Mouse (Mus musculus) ovary, postnatal 10 days (tissue): ENCODE data around the gene Eva1b.

Source experiments
- DNase-seq: peaks from one replicate; pipeline ENCODE4 v3.0.0; 2022; ENCODE audit warnings: low spot score

The Eva1b gene

GRCm38 (mm10) chr4:126147533-126148160 is at the start of gene Eva1b:
Gene Eva1b (plus strand): TSS chr4:126147744.
- DNase-seq, result peak; percentile 74

GRCm38 (mm10) chr4:126099365-126099764 is 48.2 kb upstream of the Eva1b start:
- DNase-seq, result no peak

- DNase-seq, result no peak
These were observed 46.8 kb upstream of the Eva1b start for GRCm38 (mm10) chr4:126100764-126101163.

- no peak for DNase-seq
These were observed 45.3 kb upstream of the Eva1b start for GRCm38 (mm10) chr4:126102061-126102841.

GRCm38 (mm10) chr4:126103057-126103581 is 44.4 kb upstream of the Eva1b start:
- DNase-seq, result peak; percentile 39

- DNase-seq, result peak; percentile 80
These were observed 43.9 kb upstream of the Eva1b start, which contains the start of gene Stk40 for GRCm38 (mm10) chr4:126103590-126104068. Gene Stk40 (plus strand): TSS chr4:126103957.

GRCm38 (mm10) chr4:126104261-126105075 is 43.1 kb upstream of the Eva1b start:
- DNase-seq, result no peak

GRCm38 (mm10) chr4:126105131-126105783 is 42.3 kb upstream of the Eva1b start:
- DNase-seq, result no peak

GRCm38 (mm10) chr4:126108061-126108740 is 39.3 kb upstream of the Eva1b start:
- DNase-seq, result no peak

GRCm38 (mm10) chr4:126109613-126110373 is 37.8 kb upstream of the Eva1b start:
- DNase-seq, result no peak

- peak; percentile 44 for DNase-seq
These were observed 37.0 kb upstream of the Eva1b start for GRCm38 (mm10) chr4:126110374-126111152.

GRCm38 (mm10) chr4:126111153-126111549 is 36.4 kb upstream of the Eva1b start:
- DNase-seq, result no peak

GRCm38 (mm10) chr4:126113243-126113642 is 34.3 kb upstream of the Eva1b start:
- DNase-seq, result no peak

- DNase-seq, result no peak
These were observed 33.6 kb upstream of the Eva1b start for GRCm38 (mm10) chr4:126113943-126114342.

- no peak for DNase-seq
These were observed 32.1 kb upstream of the Eva1b start for GRCm38 (mm10) chr4:126115411-126115810.

- DNase-seq, result no peak
These were observed 31.5 kb upstream of the Eva1b start for GRCm38 (mm10) chr4:126115871-126116521.

- DNase-seq, result no peak
These were observed 30.4 kb upstream of the Eva1b start for GRCm38 (mm10) chr4:126117116-126117515.

- DNase-seq, result no peak
These were observed 28.9 kb upstream of the Eva1b start for GRCm38 (mm10) chr4:126118651-126119050.

- no peak for DNase-seq
These were observed 28.5 kb upstream of the Eva1b start for GRCm38 (mm10) chr4:126119051-126119450.
